Mouse (Mus musculus): ENCODE data around the gene Ifrd1. TPM values are rescaled to one million over a fixed set of nuclear protein-coding genes. Genes with fewer than 3 reads are reported as not detected.
A peak's percentile ranks its signal among the peaks of the same experiment; 100 is the strongest.

Ifrd1 gene
- polyA plus RNA-seq (2015; fragmentation: Nextera tagmentation; extraction: Ambion mirVana) = 78.2 and 128 TPM in 2 replicates

DNA sequence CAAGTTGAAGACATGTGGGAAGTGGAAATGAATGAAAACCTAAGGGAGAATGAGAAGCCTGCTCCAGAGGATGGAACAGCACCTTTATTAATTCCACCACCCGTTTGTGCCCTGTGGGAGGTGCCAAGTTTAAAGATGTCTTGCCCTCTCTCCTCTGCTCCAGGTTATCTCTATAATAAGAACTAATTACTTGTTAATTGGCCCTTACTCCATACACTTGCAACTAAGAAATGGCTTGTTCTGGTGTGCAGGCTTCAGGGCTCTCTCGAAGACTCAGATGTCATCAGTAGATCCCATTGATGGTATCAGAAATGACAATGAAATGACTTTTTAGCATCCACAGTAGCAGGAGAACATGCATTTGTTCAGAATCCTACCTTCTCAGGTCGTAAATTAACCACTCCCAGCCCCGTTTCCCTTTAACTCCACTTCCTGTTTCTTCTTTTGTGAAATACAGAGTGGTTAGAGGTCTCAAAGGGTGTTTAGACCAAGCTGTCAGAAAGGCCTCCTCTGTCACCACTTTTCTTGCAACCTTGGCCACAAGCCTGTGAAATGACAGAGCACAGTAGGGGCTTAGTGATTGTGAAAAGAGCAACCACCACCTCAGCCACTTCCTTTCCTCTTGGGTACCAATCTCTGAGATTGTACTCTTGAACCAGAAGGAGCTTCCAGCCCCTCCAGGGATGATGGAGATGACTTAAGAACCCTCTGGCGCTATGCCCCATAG is at the start of gene Ifrd1:
Ifrd1 (minus strand) TSS at position 51 of the 727 bp plus-strand sequence.

GRCm38 (mm10) chr12:40199302-40199701 is 49.0 kb downstream of the Ifrd1 start, which contains the start of gene Lsmem1:
Gene Lsmem1, minus strand, starts transcription at chr12:40199490.

MicroRNA genes within 50 kb of the gene (microRNA counts, 519-probe panel; counts per million panel counts)
- 296 counts per million, percentile 58 among the panel's probes with 10 or more counts for microRNA mmu-miR-1938

Small RNAs within 50 kb of the gene (microRNA-seq; reads per million reads assigned to microRNA genes)
- 0.21 to 0.30 reads per million in 2 experiments for gene Mir1938

Other genes starting within 250 kb of the Ifrd1 start
- 51.2 and 91.6 TPM in 2 replicates for gene Arl4a, start 210.5 kb downstream of the Ifrd1 start, polyA plus RNA-seq (2015; fragmentation: Nextera tagmentation; extraction: Ambion mirVana)
- gene Scin, start 114.3 kb downstream of the Ifrd1 start, polyA plus RNA-seq (2015; fragmentation: Nextera tagmentation; extraction: Ambion mirVana) = 0.87 and 1.1 TPM in 2 replicates
- gene Lsmem1, start 49.0 kb downstream of the Ifrd1 start, polyA plus RNA-seq (2015; fragmentation: Nextera tagmentation; extraction: Ambion mirVana) = 17.5 and 20.2 TPM in 2 replicates
- gene Zfp277, start 197.4 kb upstream of the Ifrd1 start, polyA plus RNA-seq (2015; fragmentation: Nextera tagmentation; extraction: Ambion mirVana) = 17.0 and 17.1 TPM in 2 replicates
- 3.2 and 4.3 TPM in 2 replicates for gene Dock4, start 197.4 kb upstream of the Ifrd1 start, polyA plus RNA-seq (2015; fragmentation: Nextera tagmentation; extraction: Ambion mirVana)